Comparison of ENCODE assay signal across 26 mouse cellular contexts in the genomic region with DNA sequence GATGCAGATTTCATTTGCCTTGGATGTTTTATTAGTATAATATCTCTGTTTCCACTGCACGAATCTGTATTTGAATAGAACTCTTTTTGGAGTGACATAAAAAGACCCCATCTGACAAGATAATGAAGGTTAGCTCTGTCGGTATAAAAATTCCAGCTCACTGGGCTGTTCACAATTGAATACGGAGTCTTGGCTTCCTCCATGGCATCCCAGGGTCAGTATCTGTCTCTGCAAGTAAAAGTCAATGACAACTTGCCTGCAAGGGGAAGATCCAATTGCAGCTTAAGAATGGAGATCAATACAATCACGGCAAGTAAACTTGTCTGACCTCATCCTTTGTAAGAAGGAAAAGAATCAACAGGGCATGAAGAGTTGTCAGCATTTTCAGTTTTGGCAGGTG.
"Had no signal": no experiment of that assay in that cellular context is flagged by ENCODE, and none has a peak within 500 bp of the region (broad histone marks: within the 10 kb centered on the region; RNA-seq: fewer than 3 reads in every experiment).

No protein-coding gene starts in this region.

- H3K9ac ChIP-seq: heart, embryonic 12.5 days; hindbrain, embryonic 12.5 days; hindbrain, embryonic 14.5 days; intestine, embryonic 15.5 days; limb, embryonic 12.5 days; liver, embryonic 13.5 days had no signal

- H3K27me3 ChIP-seq: heart, embryonic 12.5 days; hindbrain, embryonic 12.5 days; intestine, embryonic 15.5 days; limb, embryonic 12.5 days; liver, embryonic 13.5 days had no signal

- H3K27ac ChIP-seq: gastrocnemius, adult 2 months; heart, embryonic 10.5 days; hindbrain, embryonic 10.5 days; hindbrain, embryonic 12.5 days; hindbrain, embryonic 14.5 days; intestine, embryonic 15.5 days; layer of hippocampus, adult 2 months; left cerebral cortex, adult 2 months; limb, embryonic 10.5 days; limb, embryonic 12.5 days; liver, embryonic 13.5 days had no signal

- ATAC-seq: inflammation-experienced regulatory T-cells, adult 6 months; intestine, embryonic 15.5 days; intestine, postnatal 0 days had no signal

- H3K4me1 ChIP-seq: heart, embryonic 10.5 days; heart, embryonic 12.5 days; hindbrain, embryonic 10.5 days; hindbrain, embryonic 12.5 days; intestine, embryonic 15.5 days; limb, embryonic 10.5 days; limb, embryonic 12.5 days; liver, embryonic 13.5 days had no signal

- H3K4me3 ChIP-seq: gastrocnemius, adult 2 months; heart, embryonic 10.5 days; heart, embryonic 12.5 days; hindbrain, embryonic 10.5 days; hindbrain, embryonic 12.5 days; intestine, embryonic 15.5 days; layer of hippocampus, adult 2 months; left cerebral cortex, adult 2 months; limb, embryonic 10.5 days; limb, embryonic 12.5 days; liver, embryonic 13.5 days had no signal

- DNase-seq: gastrocnemius, adult 2 months; gastrocnemius, postnatal 10 days; gastrocnemius, postnatal 25 days; heart, adult 18-20 months; heart, postnatal 10 days; heart, postnatal 4 days; kidney, adult 18-20 months; kidney, adult 8-10 months; kidney, postnatal 10 days; kidney, postnatal 25 days; kidney, postnatal 4 days; liver; liver, embryonic 13.5 days had no signal

- H3K4me2 ChIP-seq: heart, embryonic 12.5 days; hindbrain, embryonic 12.5 days; hindbrain, embryonic 14.5 days; intestine, embryonic 15.5 days; limb, embryonic 12.5 days; liver, embryonic 11.5 days; liver, embryonic 13.5 days had no signal

- H3K9me3 ChIP-seq: heart, embryonic 10.5 days; heart, embryonic 12.5 days; hindbrain, embryonic 10.5 days; hindbrain, embryonic 12.5 days; intestine, embryonic 15.5 days; limb, embryonic 10.5 days; limb, embryonic 12.5 days; liver, embryonic 13.5 days had no signal

- H3K36me3 ChIP-seq: heart, embryonic 10.5 days; heart, embryonic 12.5 days; hindbrain, embryonic 10.5 days; hindbrain, embryonic 12.5 days; intestine, embryonic 15.5 days; limb, embryonic 10.5 days; limb, embryonic 12.5 days; liver, embryonic 13.5 days had no signal
